Mouse (Mus musculus): Measurements from ENCODE around the gene Fkbp2.
"Not testable (repeated sequence)": the region's sequence is repeated elsewhere in the genome, so short reads cannot be mapped to it uniquely, and the experiment has no call there.

Gene Fkbp2

GRCm38 (mm10) chr19:6991166-6991565, 10.9 kb upstream of the Fkbp2 start:
- not testable (repeated sequence) for DNase-seq (ENCODE audit: low spot score)

DNA sequence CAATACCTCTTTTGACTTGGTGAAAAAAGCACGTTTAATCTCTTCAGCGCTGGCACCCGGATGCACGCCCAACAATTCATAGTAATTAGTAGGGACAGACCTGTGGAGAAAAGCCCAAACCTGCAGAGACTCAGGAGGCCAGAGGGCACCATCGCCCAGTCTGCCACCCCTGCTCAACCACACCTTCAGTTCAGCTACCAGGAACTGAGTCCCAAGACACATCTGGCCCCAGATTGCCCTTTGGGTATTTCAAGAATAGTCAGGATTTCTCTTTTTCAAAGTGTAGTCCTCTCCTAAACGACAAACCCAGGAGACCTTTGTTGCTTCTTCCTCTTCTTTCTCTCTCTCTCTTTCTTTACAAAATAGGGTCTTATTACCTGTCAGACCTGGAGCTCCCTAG, 10.4 kb upstream of the Fkbp2 start:
- DNase-seq (ENCODE audit: low spot score): no peak

- no peak for DNase-seq (ENCODE audit: low spot score)
Measured at GRCm38 (mm10) chr19:6989251-6989650, 8.9 kb upstream of the Fkbp2 start.

DNA sequence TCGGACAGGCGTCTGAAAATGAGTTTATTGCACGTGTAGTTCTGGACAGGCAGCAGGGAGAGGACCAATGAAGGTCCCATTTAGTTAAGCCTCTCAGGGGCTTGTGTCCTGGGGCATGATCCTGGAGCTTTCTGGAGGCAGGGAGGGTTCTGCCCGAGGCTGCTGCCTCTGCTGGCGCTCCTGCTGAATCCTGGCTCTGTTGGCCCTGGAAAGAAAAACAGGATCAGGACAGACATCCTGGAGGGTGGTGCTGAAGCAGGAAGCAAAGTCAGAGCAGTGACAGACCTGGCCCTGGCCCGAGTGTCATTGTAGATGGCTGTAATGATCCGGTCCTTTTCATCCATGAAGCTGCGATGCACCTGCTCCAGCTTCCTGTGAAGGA, 7.6 kb upstream of the Fkbp2 start:
- DNase-seq (ENCODE audit: low spot score): no peak

DNA sequence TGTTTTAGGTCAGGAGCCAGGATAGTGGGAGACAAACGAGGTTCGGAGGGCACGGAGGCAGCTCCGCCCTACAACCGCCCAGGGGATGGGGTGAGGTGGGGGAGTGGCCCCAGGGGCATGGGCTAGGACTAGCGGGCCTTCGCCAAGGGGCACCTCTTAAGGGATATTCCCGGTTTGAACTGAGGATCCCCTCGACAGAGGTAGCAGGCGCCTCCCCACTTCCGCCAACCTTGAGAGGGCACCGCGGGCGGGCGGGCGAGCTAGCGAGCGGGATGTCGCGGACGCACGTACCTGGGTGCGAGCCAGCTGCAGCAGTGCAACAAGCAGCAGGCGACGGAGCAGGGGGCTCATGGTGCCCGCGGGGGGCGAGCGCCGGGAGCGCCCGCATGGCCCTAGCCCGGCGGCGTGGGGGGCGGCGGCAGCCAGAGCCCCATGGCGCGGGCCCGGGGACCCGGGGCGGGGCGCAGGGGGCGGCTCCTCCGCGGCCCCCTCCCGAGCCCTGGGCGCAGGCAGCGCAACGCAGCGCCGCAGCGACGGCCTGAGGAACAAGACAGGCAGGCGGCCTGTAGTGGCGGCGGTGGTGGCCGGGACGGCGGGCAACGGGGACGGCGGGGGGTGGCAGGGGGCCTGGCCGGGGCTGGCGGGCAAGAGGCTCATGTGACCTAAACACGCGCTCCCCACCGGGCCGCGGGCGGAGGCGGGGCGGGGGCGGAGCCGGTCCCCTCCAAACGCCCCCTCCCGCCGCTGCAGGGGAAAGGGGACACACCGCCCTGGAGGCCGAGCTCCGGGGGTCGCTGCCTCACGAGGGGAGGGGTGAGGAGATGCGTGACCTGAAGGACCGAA, 7.0 kb upstream of the Fkbp2 start, which contains the start of gene Vegfb:
Gene Vegfb (minus strand): TSS at position 591 of the 843 bp plus-strand sequence.
- DNase-seq (ENCODE audit: low spot score): no peak

- DNase-seq (ENCODE audit: low spot score): no peak
Measured at GRCm38 (mm10) chr19:6985951-6986708, 5.8 kb upstream of the Fkbp2 start.

DNA sequence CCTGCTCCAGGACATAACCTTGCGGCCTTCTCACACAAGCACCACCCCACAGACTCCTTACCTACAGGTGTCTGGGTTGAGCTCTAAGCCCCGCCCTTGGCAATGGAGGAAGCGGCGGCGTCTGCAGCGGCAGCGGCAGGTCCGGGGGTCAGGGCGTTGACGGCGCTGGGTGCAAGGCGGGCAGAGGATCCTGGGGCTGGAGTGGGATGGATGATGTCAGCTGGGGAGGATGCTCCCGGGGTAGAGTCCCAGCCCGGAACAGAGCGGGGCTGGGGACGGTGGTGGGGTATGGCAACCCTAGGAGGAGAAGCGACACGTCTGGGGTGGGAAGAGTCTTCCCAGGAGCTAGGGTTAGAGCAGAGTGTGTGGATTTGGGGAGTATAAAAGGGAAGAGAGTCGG, 5.0 kb upstream of the Fkbp2 start:
- no peak for DNase-seq (ENCODE audit: low spot score)

DNA sequence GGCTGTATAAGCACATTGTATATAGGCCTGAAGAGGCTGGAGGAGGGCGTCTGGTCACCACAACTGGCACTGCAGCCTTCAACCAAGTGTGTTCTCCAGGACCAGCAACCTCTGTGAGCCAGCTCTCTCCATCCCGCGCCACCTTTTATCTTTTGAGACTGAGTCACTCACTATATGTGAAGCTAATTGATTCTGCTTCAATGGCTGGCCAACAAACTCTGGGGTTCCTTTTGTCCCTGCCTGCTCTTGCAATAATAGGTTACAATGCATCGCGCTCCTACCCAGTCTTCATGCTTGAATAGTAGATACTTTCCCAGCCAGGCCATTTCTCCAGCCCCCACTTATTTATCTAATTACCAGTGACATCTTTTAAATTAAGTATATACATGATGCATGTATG, 3.3 kb upstream of the Fkbp2 start:
- no peak for DNase-seq (ENCODE audit: low spot score)

DNA sequence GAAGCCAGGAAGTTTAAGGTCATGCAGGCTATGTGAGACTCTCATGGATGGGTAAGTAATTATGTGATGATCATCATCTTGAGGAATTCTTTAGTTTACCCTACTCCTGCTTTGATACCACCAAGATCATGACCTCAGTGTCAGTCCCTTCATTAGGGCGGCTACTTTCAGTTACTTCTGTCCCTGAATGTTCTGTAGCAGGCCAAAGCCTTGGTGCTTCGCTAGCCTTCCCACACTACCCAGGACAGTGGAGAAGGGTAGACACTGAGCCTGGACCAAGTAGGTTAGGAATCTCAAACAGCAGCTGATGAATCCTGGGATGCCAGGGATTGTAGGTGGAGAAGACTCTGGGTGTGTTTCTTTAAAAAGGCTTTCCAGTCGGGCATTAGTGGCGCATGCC, 1.2 kb upstream of the Fkbp2 start:
- no peak for DNase-seq (ENCODE audit: low spot score)

DNA sequence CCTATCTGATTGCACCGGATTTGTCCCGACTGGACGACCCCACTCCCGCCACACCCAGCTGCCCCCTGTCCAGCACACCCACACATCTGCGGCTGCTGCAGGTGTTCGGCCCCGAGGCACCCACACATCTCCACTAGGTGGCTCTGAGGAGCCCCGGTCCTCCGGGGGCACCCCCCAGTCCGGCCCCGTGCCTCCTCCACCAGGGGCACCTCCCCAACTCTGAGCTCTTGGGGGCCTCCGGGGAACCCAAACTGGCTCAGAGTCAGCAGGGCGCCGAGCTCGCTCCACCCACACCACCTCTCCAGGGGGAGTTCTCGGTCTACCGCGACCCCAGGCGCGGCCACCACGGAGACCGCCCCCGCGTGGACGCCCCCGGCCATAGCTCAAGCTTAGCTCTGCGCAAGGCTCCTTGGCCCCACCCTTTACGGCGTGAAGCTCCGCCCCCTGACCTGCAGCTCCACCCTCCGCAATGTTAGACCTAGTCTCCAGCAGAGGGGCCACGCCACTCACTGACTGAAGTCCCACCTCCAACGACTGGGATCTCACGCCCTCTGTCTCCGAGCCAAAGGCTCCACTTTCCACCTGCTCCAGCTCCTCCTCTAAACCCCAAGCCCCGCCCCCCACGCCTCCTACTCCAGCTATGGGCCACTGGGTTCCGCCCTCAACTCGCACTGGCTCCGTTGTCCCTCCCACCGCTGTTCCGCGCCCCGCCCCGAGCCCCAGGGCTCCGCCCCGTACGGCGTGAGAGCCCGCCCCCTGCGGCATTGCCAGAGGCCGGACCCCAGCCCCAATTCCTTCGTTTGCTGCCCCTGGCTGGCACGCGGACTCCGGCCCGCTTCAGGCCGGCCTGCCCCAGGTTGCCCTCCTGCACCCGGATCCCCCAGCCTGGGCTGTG, 568 bp downstream of the Fkbp2 start:
- peak; percentile 99 for DNase-seq (ENCODE audit: low spot score)

- peak; percentile 57 for DNase-seq (ENCODE audit: low spot score)
Measured at GRCm38 (mm10) chr19:6979001-6979479, 1.3 kb downstream of the Fkbp2 start.

DNA sequence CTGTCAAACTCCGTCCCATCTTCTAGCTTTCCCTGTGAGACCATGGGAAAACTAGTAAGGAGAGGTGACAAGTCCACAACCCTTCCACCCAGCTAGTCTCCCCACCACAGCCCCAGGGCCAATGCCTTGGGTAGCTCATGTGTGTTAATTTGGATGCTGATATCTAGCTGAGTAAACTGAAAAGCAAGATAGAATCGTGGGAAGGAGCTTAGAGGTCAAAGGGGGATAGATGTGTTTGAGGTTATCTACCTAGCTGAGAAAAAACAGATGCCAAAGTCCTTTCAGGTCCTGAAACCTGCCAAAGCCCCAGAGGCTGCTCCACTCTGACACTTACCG, 1.7 kb downstream of the Fkbp2 start:
- DNase-seq (ENCODE audit: low spot score): no peak

DNA sequence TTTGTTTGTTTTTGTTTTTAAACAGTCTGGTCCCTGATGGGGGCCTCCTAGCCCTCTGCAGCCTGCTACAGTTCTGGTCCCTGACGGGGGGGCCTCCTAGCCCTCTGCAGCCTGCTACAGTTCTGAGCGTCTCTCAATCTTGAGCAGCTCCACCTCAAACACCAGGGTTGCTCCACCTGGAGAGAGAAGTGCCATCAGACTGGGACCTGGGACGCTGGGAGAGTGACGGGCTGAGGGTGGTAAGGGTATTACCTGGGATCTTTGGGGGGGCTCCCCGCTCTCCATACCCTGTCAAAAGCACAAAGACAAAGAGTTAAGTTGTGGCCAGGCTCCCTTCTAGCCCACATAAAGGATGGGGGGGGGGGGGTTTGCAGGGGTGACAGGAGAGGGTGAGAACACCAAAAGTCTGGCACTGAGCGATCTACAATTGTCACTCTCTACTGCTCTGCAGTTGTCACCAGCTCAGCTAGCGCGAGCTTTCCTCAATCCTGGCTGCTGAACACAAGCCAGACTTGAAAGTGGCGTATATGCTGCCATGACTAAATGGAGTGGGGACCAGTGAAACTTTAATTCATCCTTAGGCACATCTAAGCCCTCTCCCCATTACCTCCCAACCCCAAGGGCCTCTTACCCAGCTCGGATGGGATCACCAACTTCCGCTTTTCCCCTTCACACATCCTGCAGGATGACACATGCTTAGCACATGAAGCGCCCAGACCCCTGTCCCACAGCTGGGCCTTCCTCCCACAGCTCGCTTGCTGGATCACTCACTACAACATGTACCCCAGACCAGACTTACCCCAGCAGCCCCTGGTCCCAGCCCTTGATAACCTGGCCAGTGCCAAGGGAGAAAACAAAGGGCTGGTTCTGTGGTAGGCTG, 2.3 kb downstream of the Fkbp2 start:
- no peak for DNase-seq (ENCODE audit: low spot score)

DNA sequence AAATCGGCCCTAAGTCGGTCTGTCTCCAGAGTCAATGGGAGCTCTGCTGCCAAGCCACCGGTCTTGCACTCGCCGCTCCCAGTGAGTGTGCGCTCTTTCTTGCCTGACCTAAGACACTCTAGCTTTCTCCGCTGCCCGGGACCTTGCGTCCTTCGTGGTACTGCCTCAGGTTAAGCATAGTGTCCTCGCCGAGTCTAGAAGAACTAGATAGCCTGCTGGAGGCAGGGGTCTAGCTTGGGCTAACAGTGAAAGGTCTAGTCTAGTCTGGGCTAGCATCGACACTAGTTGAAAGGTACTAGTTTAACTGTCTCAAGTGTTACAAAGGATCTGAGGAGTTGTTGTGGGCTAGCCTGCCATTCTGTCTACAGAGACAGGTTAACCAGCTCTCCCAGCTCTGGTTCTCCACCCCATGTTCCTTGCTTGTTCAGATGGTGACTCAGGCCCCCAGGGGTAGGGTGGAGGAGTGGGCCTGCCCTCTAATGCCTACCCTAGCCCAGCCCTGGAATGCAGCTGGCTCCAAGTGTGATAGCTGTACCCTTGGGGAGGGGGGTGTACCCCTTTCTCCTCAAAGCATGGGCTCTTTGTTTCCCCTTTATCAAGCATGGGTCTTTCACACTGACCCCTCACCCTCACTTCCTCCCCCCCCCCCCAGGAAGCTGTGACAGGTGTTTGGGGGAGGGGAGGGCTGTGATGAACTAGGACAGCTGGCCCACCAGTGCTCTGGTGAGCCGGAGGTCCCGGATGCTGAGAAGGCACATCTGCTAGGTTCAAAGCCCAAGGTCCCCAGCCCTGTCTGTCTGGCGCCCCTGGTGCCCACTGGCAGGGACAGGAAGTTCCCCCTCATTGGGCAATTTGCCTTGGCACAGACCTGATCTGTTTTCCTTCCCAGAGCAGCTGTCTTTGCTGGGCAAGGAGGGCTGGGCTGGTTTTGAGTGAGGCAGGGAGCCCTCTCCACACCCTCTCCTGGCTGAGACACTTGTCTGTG, 4.5 kb downstream of the Fkbp2 start, which contains the start of gene Plcb3:
Gene Plcb3 (minus strand): TSS at position 934 of the 985 bp plus-strand sequence.
- DNase-seq (ENCODE audit: low spot score): peak; percentile 71

DNA sequence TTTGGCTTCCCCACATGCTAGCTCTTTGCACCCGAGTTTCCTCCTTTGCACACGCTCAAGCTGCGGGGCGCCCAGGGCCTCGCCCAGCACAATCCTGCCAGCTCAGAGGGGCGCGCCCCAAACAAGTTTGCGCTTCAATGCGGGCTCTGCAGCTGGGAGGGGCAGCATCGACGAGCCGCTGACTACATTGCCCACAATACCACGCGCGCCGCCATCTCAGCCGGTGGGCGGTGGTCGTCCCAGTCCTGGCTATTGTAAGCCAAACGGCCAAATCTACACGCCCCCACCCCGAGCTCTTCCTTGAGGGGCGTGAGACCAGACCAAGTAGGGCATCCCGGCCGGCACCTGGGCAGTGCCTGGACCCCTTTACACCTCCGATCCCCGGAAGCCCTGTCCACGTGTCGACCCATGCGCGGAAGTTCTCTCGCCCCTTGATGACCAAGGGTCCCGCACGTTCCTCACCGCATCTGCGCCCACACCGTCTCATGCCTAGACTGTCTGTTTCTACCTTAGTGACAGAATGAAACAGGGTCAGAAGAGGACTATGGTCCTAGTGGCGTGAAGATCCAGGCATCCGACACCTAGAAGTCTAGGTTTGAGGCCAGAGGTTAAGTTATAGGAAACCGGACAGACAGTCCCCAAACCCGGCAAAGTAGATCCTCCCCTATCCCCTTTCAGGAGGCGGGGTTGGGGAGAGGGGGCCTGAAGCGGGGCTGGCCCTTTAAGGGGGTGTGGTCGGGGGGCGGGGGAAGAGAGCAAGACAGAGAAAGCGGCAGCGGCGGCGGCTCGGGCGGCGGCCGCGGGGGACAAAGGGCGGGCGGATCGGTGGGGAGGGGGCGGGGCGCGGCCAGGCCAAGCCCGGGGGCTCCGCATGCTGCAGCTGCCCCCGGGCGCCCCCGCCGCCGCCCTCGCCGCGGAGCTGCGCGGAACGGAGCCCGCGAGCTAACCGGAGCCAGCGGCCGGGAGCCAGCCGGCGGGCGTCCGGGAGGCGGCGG, 5.8 kb downstream of the Fkbp2 start, which contains the start of gene Ppp1r14b:
Gene Ppp1r14b (plus strand): TSS at position 758 of the 995 bp plus-strand sequence.
- DNase-seq (ENCODE audit: low spot score): peak; percentile 75

DNA sequence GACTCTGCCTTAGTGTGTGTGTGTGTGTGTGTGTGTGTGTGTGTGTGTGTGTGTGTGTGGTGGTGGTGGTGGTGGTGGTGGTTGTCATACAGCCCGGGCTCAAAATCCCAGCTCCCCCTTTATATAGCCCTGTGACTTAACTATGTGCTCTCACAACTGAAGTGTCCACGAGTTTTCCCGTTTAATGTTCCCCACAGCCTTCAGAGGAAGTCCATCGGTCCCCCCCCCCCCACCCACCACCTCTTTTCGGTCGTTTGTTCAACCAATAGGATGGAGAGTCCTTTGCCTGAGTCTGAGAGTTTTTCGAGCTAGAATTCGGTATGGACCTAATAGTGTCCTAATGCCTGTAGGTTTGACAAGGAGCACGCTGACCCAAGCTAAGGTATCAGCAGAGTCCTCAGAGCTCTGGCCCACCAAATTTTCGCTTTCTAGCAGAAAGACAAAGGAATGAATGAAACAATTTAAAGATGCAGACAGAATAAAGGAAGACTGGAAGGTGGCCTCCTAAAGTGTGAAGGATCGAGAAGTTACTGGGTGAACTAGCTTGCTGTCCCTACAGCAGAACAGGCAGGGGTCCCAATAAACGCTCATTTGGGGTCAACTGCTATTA, 6.6 kb downstream of the Fkbp2 start:
- no peak for DNase-seq (ENCODE audit: low spot score)

DNA sequence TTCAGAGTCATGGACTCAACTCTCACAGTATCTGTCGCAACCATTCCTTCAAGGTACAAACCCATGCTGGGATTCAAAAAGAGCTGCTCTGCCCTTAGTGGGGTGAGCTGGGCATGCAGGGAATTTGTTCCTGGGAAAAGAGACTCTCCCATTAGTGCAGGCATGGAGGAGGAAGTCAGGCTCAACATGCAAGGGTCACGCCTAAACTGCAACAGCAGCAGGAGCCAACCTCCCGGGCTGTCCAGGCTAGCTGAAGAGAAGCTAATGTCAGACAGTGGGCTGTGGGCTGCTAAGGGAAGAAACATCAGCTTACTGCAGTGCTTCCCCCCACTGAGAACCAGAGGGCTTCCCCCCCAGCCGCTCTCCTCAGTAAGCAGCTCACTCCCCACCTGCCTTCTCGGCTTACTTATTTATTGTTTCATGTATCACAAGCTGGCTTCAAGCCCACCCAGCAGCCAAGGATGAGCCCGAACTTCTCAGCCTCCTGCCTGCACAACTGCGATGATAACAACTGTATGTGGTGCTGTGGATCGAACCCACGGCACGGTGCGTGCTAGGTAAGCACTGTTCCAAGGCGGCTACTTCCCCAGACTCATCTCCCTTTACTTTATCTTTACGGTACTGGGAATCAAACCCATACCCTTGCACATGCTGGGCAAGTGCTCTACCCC, 7.9 kb downstream of the Fkbp2 start:
- no peak for DNase-seq (ENCODE audit: low spot score)

- DNase-seq (ENCODE audit: low spot score): peak; percentile 5
Measured at GRCm38 (mm10) chr19:6971644-6972043, 8.7 kb downstream of the Fkbp2 start.
